Mouse (Mus musculus) limb, embryonic 14.5 days (tissue): Measurements from ENCODE around the gene Cbx5. TPM values are rescaled to one million over a fixed set of nuclear protein-coding genes. Genes with fewer than 3 reads are reported as not detected.
A peak's percentile ranks its signal among the peaks of the same experiment; 100 is the strongest.

Source experiments
- ATAC-seq: fragments of 200-750 bp; cut with Nextera tagmentation; 2 replicates; pipeline ENCODE4 v1.8.0; 2017; ENCODE audit warnings: low read depth, moderate number of reproducible peaks, moderate TSS enrichment; ENCODE audit not compliant: low FRiP score
- DNase-seq: peaks from one replicate; pipeline ENCODE4 v3.0.0-alpha.2; 2015; ENCODE audit warnings: low spot score
- H3K27ac ChIP-seq: fragments of 300-500 bp; sonication (generic); replicated peaks from 2 replicates; pipeline ENCODE4 v1.5.1; 2014; ENCODE audit warnings: low read depth, mild to moderate bottlenecking, low read length, moderate library complexity, mixed read lengths
- H3K27me3 ChIP-seq: fragments of 300-500 bp; sonication (generic); 2 replicates; pipeline ENCODE4 v1.6.1; 2014; ENCODE audit warnings: low read length, mixed read lengths; ENCODE audit not compliant: control insufficient read depth, insufficient read depth
- H3K36me3 ChIP-seq: fragments of 300-500 bp; sonication (generic); 2 replicates; pipeline ENCODE4 v1.6.1; 2014; ENCODE audit warnings: mild to moderate bottlenecking, low read length, moderate library complexity, mixed read lengths; ENCODE audit not compliant: control insufficient read depth, insufficient read depth
- H3K4me1 ChIP-seq: fragments of 300-500 bp; sonication (generic); 2 replicates; pipeline ENCODE4 v1.6.1; 2014; ENCODE audit warnings: antibody characterized with exemption, low read length, mixed read lengths; ENCODE audit not compliant: control insufficient read depth, insufficient read depth
- H3K4me2 ChIP-seq: fragments of 300-500 bp; sonication (generic); replicated peaks from 2 replicates; pipeline ENCODE4 v1.6.1; 2014; ENCODE audit warnings: low read depth, mild to moderate bottlenecking, low read length, moderate library complexity; ENCODE audit not compliant: severe bottlenecking
- H3K4me3 ChIP-seq: fragments of 300-500 bp; sonication (generic); replicated peaks from 2 replicates; pipeline ENCODE4 v1.5.1; 2014; ENCODE audit warnings: low read length
- H3K9ac ChIP-seq: fragments of 300-500 bp; sonication (generic); 2 replicates; pipeline ENCODE4 v1.6.1; 2014; ENCODE audit warnings: mild to moderate bottlenecking, low read depth, low read length, moderate library complexity; ENCODE audit not compliant: severe bottlenecking
- H3K9me3 ChIP-seq: fragments of 300-500 bp; sonication (generic); 2 replicates; pipeline ENCODE4 v1.6.1; 2016; ENCODE audit warnings: low read length; ENCODE audit not compliant: control insufficient read depth
- POLR2A ChIP-seq: fragments of 200-500 bp; IDR thresholded peaks from 2 replicates; pipeline ENCODE4 v1.8.0; 2012; ENCODE audit warnings: inconsistent platforms, mild to moderate bottlenecking, moderate library complexity, borderline replicate concordance; ENCODE audit not compliant: insufficient read depth, insufficient read length; ENCODE audit errors: extremely low read depth
- WGBS: fragments of 180-500 bp; shearing (Covaris S2); extraction: QIAGEN DNeasy Blood & Tissue Kit; methylation state at CpG from one replicate; pipeline ENCODE4 v1.1.7; 2014; 5-methylcytosine and 5-hydroxymethylcytosine counted together
- polyA plus RNA-seq, 2 experiments: library from polyadenylated mRNA; depleted of rRNA in 1 of 2; stranded (reverse) in 1 of 2; unstranded in 1 of 2; fragments of >200 nt; fragmentation: Nextera tagmentation in 1 of 2; extraction: Ambion mirVana in 1 of 2; gene quantifications; 2 replicates each; pipeline versions ENCODE4 v1.2.1 to v1.2.3; 2012 to 2014

The Cbx5 gene
- polyA plus RNA-seq, 2 experiments = 78.3 to 122 TPM

- DNase-seq (no peak), ATAC-seq (no peak)
- Histone ChIP-seq H3K9ac (no peak overlapping the region), H3K27me3 (no peaks in the 10 kb centered on the region), H3K36me3 (peaks cover 19% of the 10 kb centered on the region), H3K4me2 (peak overlapping the region; percentile 53), H3K4me3 (no peak overlapping the region), H3K4me1 (peaks cover 17% of the 10 kb centered on the region), H3K27ac (peak overlapping the region; percentile 87), H3K9me3 (no peaks in the 10 kb centered on the region)
- no peak for TF ChIP-seq POLR2A
- 25% methylated on average over 2 of the region's 2 CpGs for WGBS
Measured at GRCm38 (mm10) chr15:103216052-103216451, 23.6 kb downstream of the Cbx5 start.

- Histone ChIP-seq H3K9ac (peak overlapping the region; percentile 51), H3K9me3 (no peaks in the 10 kb centered on the region), H3K36me3 (peaks cover 26% of the 10 kb centered on the region), H3K4me2 (peak overlapping the region; percentile 53), H3K4me1 (peaks cover 12% of the 10 kb centered on the region), H3K27ac (peak overlapping the region; percentile 87), H3K4me3 (peak overlapping the region; percentile 41), H3K27me3 (no peaks in the 10 kb centered on the region)
- TF ChIP-seq POLR2A = 0 out of 2 replicates have a peak, but pooled peaks have one; percentile 41
- ATAC-seq (peak; percentile 97), DNase-seq (peak; percentile 97)
- WGBS = 0% methylated on average over 15 of the region's 15 CpGs
Measured at GRCm38 (mm10) chr15:103214971-103215907, 24.4 kb downstream of the Cbx5 start.

- peak overlapping the region; percentile 29 for H3K4me3 ChIP-seq
Measured at GRCm38 (mm10) chr15:103214149-103214548, 25.5 kb downstream of the Cbx5 start.

GRCm38 (mm10) chr15:103205156-103205555 is 34.5 kb downstream of the Cbx5 start:
- H3K4me3 ChIP-seq = no peak overlapping the region
- no peak for ATAC-seq
- H3K27ac ChIP-seq = no peak overlapping the region
- no peaks in the 10 kb centered on the region for H3K27me3 ChIP-seq
- DNase-seq = no peak
- H3K9me3 ChIP-seq = no peaks in the 10 kb centered on the region
- TF ChIP-seq POLR2A = no peak
- H3K4me2 ChIP-seq = no peak overlapping the region
- no peaks in the 10 kb centered on the region for H3K4me1 ChIP-seq
- no peak overlapping the region for H3K9ac ChIP-seq
- peaks cover 78% of the 10 kb centered on the region for H3K36me3 ChIP-seq
- 55% methylated on average over 2 of the region's 2 CpGs for WGBS

More at GRCm38 (mm10) chr15:103214149-103214548, 25.5 kb downstream of the Cbx5 start:
- TF ChIP-seq POLR2A = no peak
- Histone ChIP-seq H3K27ac (peak overlapping the region; percentile 68), H3K9me3 (no peaks in the 10 kb centered on the region), H3K4me1 (peaks cover 12% of the 10 kb centered on the region), H3K36me3 (peaks cover 37% of the 10 kb centered on the region), H3K27me3 (no peaks in the 10 kb centered on the region), H3K9ac (0 out of 2 replicates have a peak overlapping the region, but pooled peaks have one; percentile 34), H3K4me2 (peak overlapping the region; percentile 51)
- 23% methylated on average over 2 of the region's 2 CpGs for WGBS
- DNase-seq (peak; percentile 21), ATAC-seq (no peak)

- DNase-seq (peak; percentile 73), ATAC-seq (peak; percentile 74; the same call in 1 of the 2 replicates)
- no peak overlapping the region for H3K4me3 ChIP-seq
- no peak for TF ChIP-seq POLR2A
- no peaks in the 10 kb centered on the region for H3K4me1 ChIP-seq
- H3K27ac ChIP-seq = no peak overlapping the region; the same call in 1 of the 2 replicates
- no peak overlapping the region for H3K9ac ChIP-seq
- no peaks in the 10 kb centered on the region for H3K27me3 ChIP-seq
- H3K9me3 ChIP-seq = no peaks in the 10 kb centered on the region
- peaks cover 81% of the 10 kb centered on the region for H3K36me3 ChIP-seq
- H3K4me2 ChIP-seq = no peak overlapping the region
- 46% methylated on average over 6 of the region's 6 CpGs for WGBS
Measured at GRCm38 (mm10) chr15:103202088-103202793, 37.4 kb downstream of the Cbx5 start.
